Comparison of ENCODE assay signal across 8 mouse cellular contexts in the genomic region with DNA sequence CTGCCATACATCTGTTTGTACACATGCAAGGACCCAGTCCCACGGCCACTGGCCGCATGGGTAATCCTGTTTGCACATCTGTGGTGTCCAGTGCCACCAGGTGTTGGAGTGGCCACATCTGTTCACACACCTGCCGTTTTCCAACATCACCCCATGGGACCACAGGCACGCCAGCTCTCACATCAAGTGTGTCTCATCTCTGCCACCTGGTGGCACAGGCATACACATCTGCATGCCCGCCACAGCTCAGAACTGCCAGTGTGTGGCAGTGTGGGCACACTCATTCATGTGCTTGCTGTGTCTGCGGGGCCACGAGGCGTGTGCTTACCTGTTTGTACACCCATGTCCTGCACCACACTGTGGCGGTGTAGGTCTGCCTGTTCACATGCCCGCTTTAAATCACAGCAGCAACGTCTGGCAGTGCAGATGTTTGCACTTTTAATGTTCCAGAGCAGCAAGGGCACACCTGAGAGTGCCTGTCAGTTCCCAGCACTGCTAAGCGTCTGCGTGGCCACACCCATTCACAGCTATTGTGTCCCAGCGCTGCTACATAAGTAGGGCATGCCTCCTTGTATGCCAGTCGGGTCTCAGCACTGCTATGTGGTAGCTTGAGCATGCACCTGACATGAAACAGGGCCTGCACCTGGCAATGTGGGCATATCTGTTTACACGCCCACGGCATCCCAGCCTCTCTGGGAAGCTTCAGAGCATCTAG. TPM values are rescaled to one million over a fixed set of nuclear protein-coding genes. Genes with fewer than 3 reads are reported as not detected.
DNase-seq lines count a peak whose midpoint lies in the region; ATAC-seq and TF ChIP-seq lines count a peak whose summit lies in the region.

No protein-coding gene starts in this region.

- no peak overlapping the region for H3K27ac ChIP-seq in lung, embryonic 14.5 days (ENCODE audit: low read depth)

- TF ChIP-seq CTCF in lung, embryonic 14.5 days (IDR thresholded peaks at IDR 0.05; ENCODE audit: low read depth): peak; percentile 98

- no peaks in the 10 kb centered on the region for H3K4me1 ChIP-seq in lung, embryonic 14.5 days (ENCODE audit: insufficient read depth)

- H3K4me3 ChIP-seq in lung, embryonic 14.5 days (ENCODE audit: low read depth, low read length): no peak overlapping the region

- H3K4me2 ChIP-seq in lung, embryonic 14.5 days: no peak overlapping the region

- no peaks in the 10 kb centered on the region for H3K9me3 ChIP-seq in lung, embryonic 14.5 days (ENCODE audit: low read depth, low read length)

- H3K36me3 ChIP-seq in lung, embryonic 14.5 days (ENCODE audit: insufficient read depth): no peaks in the 10 kb centered on the region

- no peak overlapping the region for H3K9ac ChIP-seq in lung, embryonic 14.5 days

- peak; percentile 40 to 60 for DNase-seq in layer of hippocampus, postnatal 14 days (ENCODE audit: low spot score in 2 of 2)
- no peak for DNase-seq in layer of hippocampus, adult 9-10 months (ENCODE audit: low spot score)
- DNase-seq in kidney, adult 11 months: peak; percentile 51
- peak; percentile 72 for DNase-seq in lung, embryonic 14.5 days
- DNase-seq in retina, adult 2 months (ENCODE audit: low read depth, low spot score): peak; percentile 59
- no peak for DNase-seq in gastrocnemius, postnatal 25 days

- no peaks in the 10 kb centered on the region for H3K27me3 ChIP-seq in lung, embryonic 14.5 days (ENCODE audit: insufficient read depth, low read length)

- peak; percentile 66 for ATAC-seq in activated CD4-positive, CD25-positive, alpha-beta regulatory T cell, adult 4 months
- ATAC-seq in frontal cortex, adult (ENCODE audit: low TSS enrichment): peak; percentile 69
- peak; percentile 61; the same call in 1 of the 2 replicates for ATAC-seq in lung, embryonic 14.5 days (ENCODE audit: insufficient read depth)

- WGBS in lung, embryonic 14.5 days: 34% methylated on average over 17 of the region's 17 CpGs

RNA-seq across cellular contexts. Expression of a gene that starts 46.0 kb away (rescaled TPM):
- 100 to 1,000 TPM; 122 TPM for total RNA-seq in layer of hippocampus, postnatal 14 days (2021)
- not detected for polyA plus RNA-seq in activated CD4-positive, CD25-positive, alpha-beta regulatory T cell, adult 4 months (2017; shearing (Covaris generic))
- 2.9 and 3.2 TPM in 2 replicates for polyA plus RNA-seq in lung, embryonic 14.5 days (2014; fragmentation: Nextera tagmentation; extraction: Ambion mirVana)
- under 1 TPM; 0.24 to 0.26 TPM for total RNA-seq in gastrocnemius, postnatal 25 days (2021)

Comparison
In these comparisons a context has a peak if more than half of its experiments do, and no peak if none do; other contexts are left out.
1. DNase-seq: peak in layer of hippocampus, postnatal 14 days (2 of 2), kidney, adult 11 months (single experiment), lung, embryonic 14.5 days (single experiment) and retina, adult 2 months (single experiment); none in layer of hippocampus, adult 9-10 months (single experiment) and gastrocnemius, postnatal 25 days (single experiment).
2. RNA of a gene that starts 46.0 kb away (total RNA-seq): 122 TPM in layer of hippocampus, postnatal 14 days; 0.24 to 0.26 TPM in gastrocnemius, postnatal 25 days; every median in the first group is over 10 times any median in the second.
3. Peak in every context shown above with its lines, with median percentiles within 50 percentile points of each other: ATAC-seq.